14 mouse cellular contexts compared by ENCODE assay signal in genomic region chr6:91236429-91236828, GRCm38 (mm10). TPM values are rescaled to one million over a fixed set of nuclear protein-coding genes. Genes with fewer than 3 reads are reported as not detected.
DNase-seq lines count a peak whose midpoint lies in the region; ATAC-seq and TF ChIP-seq lines count a peak whose summit lies in the region.
"Had no signal": no experiment of that assay in that cellular context is flagged by ENCODE, and none has a peak within 500 bp of the region (broad histone marks: within the 10 kb centered on the region; RNA-seq: fewer than 3 reads in every experiment).

No protein-coding gene starts in this region.

- no peaks in the 10 kb centered on the region for H3K27me3 ChIP-seq in forebrain, embryonic 10.5 days (ENCODE audit: poor library complexity, severe bottlenecking)
- H3K27me3 ChIP-seq in forebrain, embryonic 15.5 days, result no peaks in the 10 kb centered on the region
- H3K27me3 ChIP-seq in hindbrain, embryonic 13.5 days, result no peaks in the 10 kb centered on the region
- H3K27me3 ChIP-seq in intestine, embryonic 16.5 days (replicated peaks; ENCODE audit: control insufficient read depth, insufficient read depth, low read length), result no peaks in the 10 kb centered on the region
- no peaks in the 10 kb centered on the region for H3K27me3 ChIP-seq in liver, embryonic 11.5 days (replicated peaks; ENCODE audit: control insufficient read depth, insufficient read depth, low read length)
- H3K27me3 ChIP-seq: neural tube, embryonic 12.5 days had no signal

- H3K27ac ChIP-seq in forebrain, embryonic 10.5 days, result peak overlapping the region; percentile 73
- no peak overlapping the region for H3K27ac ChIP-seq in forebrain, embryonic 15.5 days (replicated peaks)
- 0 out of 2 replicates have a peak overlapping the region, but pooled peaks have one; percentile 36 for H3K27ac ChIP-seq in layer of hippocampus, adult 2 months
- peak overlapping the region; percentile 35; the same call in 1 of the 2 replicates for H3K27ac ChIP-seq in hindbrain, embryonic 13.5 days
- H3K27ac ChIP-seq in intestine, embryonic 16.5 days (ENCODE audit: low read length), result no peak overlapping the region
- no peak overlapping the region for H3K27ac ChIP-seq in liver, embryonic 11.5 days (ENCODE audit: low read depth, low read length)
- H3K27ac ChIP-seq: kidney, embryonic 15.5 days; liver, embryonic 14.5 days; neural tube, embryonic 12.5 days had no signal

- no peaks in the 10 kb centered on the region for H3K36me3 ChIP-seq in forebrain, embryonic 10.5 days (replicated peaks)
- no peaks in the 10 kb centered on the region for H3K36me3 ChIP-seq in forebrain, embryonic 15.5 days
- no peaks in the 10 kb centered on the region for H3K36me3 ChIP-seq in hindbrain, embryonic 13.5 days
- H3K36me3 ChIP-seq in intestine, embryonic 16.5 days (ENCODE audit: control insufficient read depth, insufficient read depth, low read length), result no peaks in the 10 kb centered on the region
- H3K36me3 ChIP-seq in liver, embryonic 11.5 days (ENCODE audit: control insufficient read depth, insufficient read depth, low read length), result no peaks in the 10 kb centered on the region
- H3K36me3 ChIP-seq: kidney, embryonic 15.5 days; neural tube, embryonic 12.5 days had no signal

- no peak for TF ChIP-seq CTCF in layer of hippocampus, adult 2 months (conservative IDR thresholded peaks at IDR 0.05)

- no peak overlapping the region for H3K9ac ChIP-seq in forebrain, embryonic 15.5 days (replicated peaks)
- no peak overlapping the region for H3K9ac ChIP-seq in hindbrain, embryonic 13.5 days
- no peak overlapping the region for H3K9ac ChIP-seq in intestine, embryonic 16.5 days (ENCODE audit: low read depth, low read length)
- no peak overlapping the region for H3K9ac ChIP-seq in liver, embryonic 11.5 days (ENCODE audit: low read depth, low read length)
- H3K9ac ChIP-seq: kidney, embryonic 15.5 days; liver, embryonic 14.5 days; neural tube, embryonic 12.5 days had no signal

- peaks cover 59% of the 10 kb centered on the region for H3K4me1 ChIP-seq in forebrain, embryonic 10.5 days
- H3K4me1 ChIP-seq in forebrain, embryonic 15.5 days, result peaks cover 12% of the 10 kb centered on the region
- H3K4me1 ChIP-seq in hindbrain, embryonic 13.5 days (replicated peaks), result peaks cover 39% of the 10 kb centered on the region
- H3K4me1 ChIP-seq in intestine, embryonic 16.5 days (ENCODE audit: control insufficient read depth, insufficient read depth, low read length), result no peaks in the 10 kb centered on the region
- peaks cover 7% of the 10 kb centered on the region; the same call in 1 of the 2 replicates for H3K4me1 ChIP-seq in liver, embryonic 11.5 days (replicated peaks; ENCODE audit: control insufficient read depth, insufficient read depth, low read length)

- H3K4me3 ChIP-seq in forebrain, embryonic 10.5 days, result no peak overlapping the region
- H3K4me3 ChIP-seq in forebrain, embryonic 15.5 days, result no peak overlapping the region
- H3K4me3 ChIP-seq in layer of hippocampus, adult 2 months, result no peak overlapping the region
- H3K4me3 ChIP-seq in hindbrain, embryonic 13.5 days, result no peak overlapping the region
- H3K4me3 ChIP-seq in intestine, embryonic 16.5 days (ENCODE audit: low read length), result no peak overlapping the region
- H3K4me3 ChIP-seq in liver, embryonic 11.5 days (ENCODE audit: low read depth, low read length), result no peak overlapping the region
- H3K4me3 ChIP-seq: kidney, embryonic 15.5 days; neural tube, embryonic 12.5 days had no signal

- H3K4me2 ChIP-seq in forebrain, embryonic 15.5 days (replicated peaks), result no peak overlapping the region
- no peak overlapping the region for H3K4me2 ChIP-seq in hindbrain, embryonic 13.5 days
- H3K4me2 ChIP-seq in intestine, embryonic 16.5 days (ENCODE audit: low read depth, low read length), result no peak overlapping the region
- H3K4me2 ChIP-seq in liver, embryonic 11.5 days, result no peak overlapping the region
- H3K4me2 ChIP-seq: kidney, embryonic 15.5 days; neural tube, embryonic 12.5 days had no signal

- WGBS in forebrain, embryonic 10.5 days, result 57% methylated on average over 6 of the region's 6 CpGs
- 65% methylated on average over 6 of the region's 6 CpGs for WGBS in forebrain, embryonic 15.5 days
- WGBS in hindbrain, embryonic 13.5 days, result 40% methylated on average over 6 of the region's 6 CpGs
- WGBS in intestine, embryonic 16.5 days, result 43% methylated on average over 6 of the region's 6 CpGs
- 43% methylated on average over 6 of the region's 6 CpGs for WGBS in liver, embryonic 11.5 days

- DNase-seq in forebrain, embryonic 10.5 days (ENCODE audit: extremely low spot score, low spot score), result peak; percentile 56
- no peak for DNase-seq in layer of hippocampus, adult 2 months (ENCODE audit: low spot score in 2 of 2)
- DNase-seq in layer of hippocampus, adult 18-20 months (ENCODE audit: low spot score in 2 of 2), result no peak
- DNase-seq in skeletal muscle tissue, adult 2 months (ENCODE audit: low read depth, low spot score), result peak; percentile 58
- no peak for DNase-seq in liver, embryonic 11.5 days (ENCODE audit: low spot score)
- DNase-seq: heart, postnatal 10 days; right cerebral cortex, postnatal 14 days had no signal

- no peaks in the 10 kb centered on the region for H3K9me3 ChIP-seq in forebrain, embryonic 10.5 days
- no peaks in the 10 kb centered on the region for H3K9me3 ChIP-seq in forebrain, embryonic 15.5 days
- H3K9me3 ChIP-seq in hindbrain, embryonic 13.5 days, result no peaks in the 10 kb centered on the region
- H3K9me3 ChIP-seq in intestine, embryonic 16.5 days (ENCODE audit: control insufficient read depth, low read length), result no peaks in the 10 kb centered on the region
- no peaks in the 10 kb centered on the region for H3K9me3 ChIP-seq in liver, embryonic 11.5 days (ENCODE audit: control insufficient read depth, low read length)
- H3K9me3 ChIP-seq: kidney, embryonic 15.5 days; neural tube, embryonic 12.5 days had no signal

- ATAC-seq in forebrain, embryonic 15.5 days (replicated peaks), result no peak
- ATAC-seq in hindbrain, embryonic 13.5 days (ENCODE audit: low FRiP score), result no peak
- ATAC-seq in intestine, embryonic 16.5 days, result no peak
- no peak for ATAC-seq in liver, embryonic 11.5 days (replicated peaks; ENCODE audit: low FRiP score)
- ATAC-seq: activated CD4-positive, CD25-positive, alpha-beta regulatory T cell, adult 4 months had no signal

RNA-seq across cellular contexts. Expression of gene Fbln2, which starts 24.2 kb away (rescaled TPM):
- polyA plus RNA-seq in forebrain, embryonic 10.5 days (2016; fragmentation: Nextera tagmentation; extraction: Ambion mirVana), result 30.5 and 35.4 TPM in 2 replicates
- polyA plus RNA-seq in forebrain, embryonic 15.5 days (2015; fragmentation: Nextera tagmentation; extraction: Ambion mirVana), result 10.0 and 11.1 TPM in 2 replicates
- 10 to 100 TPM in 1 of 2 experiments, 1 to 10 TPM in 1; 8.1 to 10.8 TPM for total RNA-seq in layer of hippocampus, adult 2 months (2021)
- total RNA-seq in layer of hippocampus, adult 18-20 months (2021), result 1 to 10 TPM; 7.8 to 10.0 TPM
- 27.4 and 32.0 TPM in 2 replicates for polyA plus RNA-seq in hindbrain, embryonic 13.5 days (2015; fragmentation: Nextera tagmentation; extraction: Ambion mirVana)
- polyA plus RNA-seq in intestine, embryonic 16.5 days (2015; fragmentation: Nextera tagmentation; extraction: Ambion mirVana), result 43.6 and 51.0 TPM in 2 replicates
- 33.3 and 36.3 TPM in 2 replicates for polyA plus RNA-seq in liver, embryonic 11.5 days (2014; fragmentation: Nextera tagmentation; extraction: Ambion mirVana)

Comparison
In these comparisons a context has a peak if more than half of its experiments do, and no peak if none do; other contexts are left out.
1. H3K27ac ChIP-seq: peak in forebrain, embryonic 10.5 days (single experiment), layer of hippocampus, adult 2 months (single experiment) and hindbrain, embryonic 13.5 days (single experiment); none in forebrain, embryonic 15.5 days (single experiment), intestine, embryonic 16.5 days (single experiment) and liver, embryonic 11.5 days (single experiment).
2. DNase-seq: peak in forebrain, embryonic 10.5 days (single experiment) and skeletal muscle tissue, adult 2 months (single experiment); none in layer of hippocampus, adult 2 months (0 of 2), layer of hippocampus, adult 18-20 months (0 of 2) and liver, embryonic 11.5 days (single experiment).